Comparison of ENCODE assay signal across 20 mouse cellular contexts in genomic region chr12:99346982-99347381, GRCm38 (mm10).
DNase-seq lines count a peak whose midpoint lies in the region; ATAC-seq and TF ChIP-seq lines count a peak whose summit lies in the region.
"Had no signal": no experiment of that assay in that cellular context is flagged by ENCODE, and none has a peak within 500 bp of the region (broad histone marks: within the 10 kb centered on the region; RNA-seq: fewer than 3 reads in every experiment).

No protein-coding gene starts in this region.

- H3K4me1 ChIP-seq in liver, adult 2 months (ENCODE audit: control insufficient read depth, insufficient read depth, low read length), result peaks cover 54% of the 10 kb centered on the region
- peaks cover 56% of the 10 kb centered on the region for H3K4me1 ChIP-seq in liver, postnatal 0 days (ENCODE audit: insufficient read depth)
- peaks cover 87% of the 10 kb centered on the region for H3K4me1 ChIP-seq in limb, embryonic 10.5 days

- DNase-seq in gastrocnemius, adult 2 months, result no peak
- DNase-seq in gastrocnemius, adult 18-20 months (ENCODE audit: low spot score), result no peak
- DNase-seq in liver, adult 2 months (ENCODE audit: extremely low read depth, low read depth, low spot score), result peak; percentile 71
- no peak for DNase-seq in liver, postnatal 0 days
- peak; percentile 45 for DNase-seq in R1 (ENCODE audit: low read depth, low spot score)
- no peak for DNase-seq in limb, embryonic 10.5 days (ENCODE audit: low spot score)
- no peak for DNase-seq in embryo, embryonic 11 days
- DNase-seq in urinary bladder, postnatal 10 days (ENCODE audit: low spot score), result no peak
- DNase-seq: adrenal gland, postnatal 10 days; cerebellum, adult 2 months; gastrocnemius, postnatal 10 days; layer of hippocampus, adult 9-11 months had no signal

- no peak for ATAC-seq in liver, postnatal 0 days
- ATAC-seq: CD4-positive, CD25-positive, alpha-beta regulatory T cell, adult 4 months; hindbrain, embryonic 16.5 days had no signal

- 19% methylated on average over 3 of the region's 3 CpGs for WGBS in liver, adult 2 months
- WGBS in liver, postnatal 0 days (ENCODE audit: insufficient replicate concordance), result 74% methylated on average over 3 of the region's 3 CpGs
- 70% methylated on average over 3 of the region's 3 CpGs for WGBS in limb, embryonic 10.5 days

- no peak overlapping the region for H3K4me2 ChIP-seq in liver, postnatal 0 days (ENCODE audit: low read depth, low read length)
- H3K4me2 ChIP-seq: embryonic facial prominence, embryonic 15.5 days; heart, embryonic 15.5 days; limb, embryonic 12.5 days; liver, embryonic 15.5 days had no signal

- intact Hi-C loops in gastrocnemius, adult 2 months (cut with DNase I), result loop anchor here (5.0 kb wide), 1 partner anchor 45 kb away; no protein-coding TSS in a partner anchor

- TF ChIP-seq POLR2A in liver, adult 2 months (IDR thresholded peaks at IDR 0.05; ENCODE audit: extremely low read depth, insufficient read depth, low read length), result no peak

- peaks cover 42% of the 10 kb centered on the region for H3K79me2 ChIP-seq in liver, adult 2 months (ENCODE audit: control insufficient read depth, insufficient read depth, low read length)

- H3K9ac ChIP-seq in liver, adult 2 months (ENCODE audit: low read depth, low read length), result no peak overlapping the region
- H3K9ac ChIP-seq in liver, postnatal 0 days (replicated peaks), result no peak overlapping the region
- H3K9ac ChIP-seq: embryonic facial prominence, embryonic 15.5 days; heart, embryonic 15.5 days; limb, embryonic 12.5 days; liver, embryonic 15.5 days had no signal

- TF ChIP-seq CTCF in gastrocnemius, adult 2 months (IDR thresholded peaks at IDR 0.05), result no peak
- TF ChIP-seq CTCF in liver, adult 2 months (IDR thresholded peaks at IDR 0.05; ENCODE audit: low read depth, low read length), result no peak
- TF ChIP-seq CTCF in liver, postnatal 0 days (IDR thresholded peaks at IDR 0.05; ENCODE audit: low read depth), result no peak

- no peaks in the 10 kb centered on the region for H3K27me3 ChIP-seq in liver, adult 2 months (ENCODE audit: control insufficient read depth, insufficient read depth, low read length)
- H3K27me3 ChIP-seq in liver, postnatal 0 days (ENCODE audit: insufficient read depth, low read length), result no peaks in the 10 kb centered on the region
- H3K27me3 ChIP-seq in limb, embryonic 10.5 days (ENCODE audit: low read depth, poor library complexity, severe bottlenecking), result no peaks in the 10 kb centered on the region
- H3K27me3 ChIP-seq: embryonic facial prominence, embryonic 15.5 days; heart, embryonic 15.5 days; limb, embryonic 12.5 days; liver, embryonic 15.5 days; megakaryocyte, embryonic 14.5 days had no signal

- TF ChIP-seq EP300 in liver, postnatal 0 days (IDR thresholded peaks at IDR 0.05; ENCODE audit: low read depth), result no peak

- H3K36me3 ChIP-seq in liver, adult 2 months (ENCODE audit: control insufficient read depth, insufficient read depth, low read length), result no peaks in the 10 kb centered on the region
- no peaks in the 10 kb centered on the region for H3K36me3 ChIP-seq in liver, postnatal 0 days (replicated peaks; ENCODE audit: insufficient read depth, low read length)
- no peaks in the 10 kb centered on the region; the same call in 1 of the 2 replicates for H3K36me3 ChIP-seq in limb, embryonic 10.5 days
- H3K36me3 ChIP-seq: embryonic facial prominence, embryonic 15.5 days; heart, embryonic 15.5 days; limb, embryonic 12.5 days; liver, embryonic 15.5 days had no signal

- H3K27ac ChIP-seq in gastrocnemius, adult 2 months, result peak overlapping the region; percentile 75
- peak overlapping the region; percentile 81 for H3K27ac ChIP-seq in liver, adult 2 months (replicated peaks; ENCODE audit: insufficient read depth, low read depth, low read length)
- H3K27ac ChIP-seq in liver, postnatal 0 days (ENCODE audit: low read depth), result no peak overlapping the region
- H3K27ac ChIP-seq in limb, embryonic 10.5 days, result 0 out of 2 replicates have a peak overlapping the region, but pooled peaks have one; percentile 28
- H3K27ac ChIP-seq: embryonic facial prominence, embryonic 15.5 days; heart, embryonic 15.5 days; limb, embryonic 12.5 days; liver, embryonic 15.5 days had no signal

- no peaks in the 10 kb centered on the region for H3K9me3 ChIP-seq in liver, postnatal 0 days (ENCODE audit: low read length)
- H3K9me3 ChIP-seq in limb, embryonic 10.5 days (replicated peaks), result no peaks in the 10 kb centered on the region
- H3K9me3 ChIP-seq: embryonic facial prominence, embryonic 15.5 days; forebrain, embryonic 10.5 days; heart, embryonic 15.5 days; limb, embryonic 12.5 days; liver, embryonic 15.5 days; megakaryocyte, embryonic 14.5 days had no signal

- H3K4me3 ChIP-seq in gastrocnemius, adult 2 months, result peak overlapping the region; percentile 13; the same call in 1 of the 2 replicates
- no peak overlapping the region for H3K4me3 ChIP-seq in liver, adult 2 months (ENCODE audit: insufficient read depth, low read depth, low read length)
- H3K4me3 ChIP-seq in liver, postnatal 0 days (ENCODE audit: low read depth, low read length), result no peak overlapping the region
- no peak overlapping the region for H3K4me3 ChIP-seq in limb, embryonic 10.5 days
- H3K4me3 ChIP-seq: embryonic facial prominence, embryonic 15.5 days; forebrain, embryonic 10.5 days; heart, embryonic 15.5 days; limb, embryonic 12.5 days; liver, embryonic 15.5 days; megakaryocyte, embryonic 14.5 days had no signal

Comparison
In these comparisons a context has a peak if more than half of its experiments do, and no peak if none do; other contexts are left out.
1. DNase-seq: peak in liver, adult 2 months (single experiment) and R1 (single experiment); none in gastrocnemius, adult 2 months (single experiment), gastrocnemius, adult 18-20 months (single experiment), liver, postnatal 0 days (single experiment), limb, embryonic 10.5 days (single experiment), embryo, embryonic 11 days (single experiment) and urinary bladder, postnatal 10 days (single experiment).